Mouse (Mus musculus): ENCODE results near the gene Tnpo1. TPM values are rescaled to one million over a fixed set of nuclear protein-coding genes. Genes with fewer than 3 reads are reported as not detected.
"Not testable (repeated sequence)": the region's sequence is repeated elsewhere in the genome, so short reads cannot be mapped to it uniquely, and the experiment has no call there.

Tnpo1 gene
- polyA plus RNA-seq, 1 experiment from 2014 or later: 66.3 TPM

- Histone ChIP-seq H3K36me3 (peaks cover 22% of the 10 kb centered on the region), H3K4me2 (replicated peaks) (no peak overlapping the region), H3K9ac (no peak overlapping the region), H3K9me3 (no peaks in the 10 kb centered on the region), H3K27ac (no peak overlapping the region), H3K4me1 (no peaks in the 10 kb centered on the region), H3K27me3 (no peaks in the 10 kb centered on the region), H3K4me3 (no peak overlapping the region)
- WGBS: 45% methylated on average over 1 of the region's 1 CpGs
- ATAC-seq (ENCODE audit: low FRiP score, low read depth): no peak
Observed at GRCm38 (mm10) chr13:98834199-98834598, 92.0 kb downstream of the Tnpo1 start.

- 80% methylated on average over 10 of the region's 10 CpGs for WGBS
- H3K27me3 ChIP-seq: no peaks in the 10 kb centered on the region
- H3K4me1 ChIP-seq: no peaks in the 10 kb centered on the region
- no peaks in the 10 kb centered on the region for H3K9me3 ChIP-seq
- H3K4me3 ChIP-seq: no peak overlapping the region
- no peak for ATAC-seq (ENCODE audit: low FRiP score, low read depth)
- H3K36me3 ChIP-seq: peaks cover 14% of the 10 kb centered on the region
- H3K9ac ChIP-seq: no peak overlapping the region
- H3K27ac ChIP-seq: no peak overlapping the region
- H3K4me2 ChIP-seq (replicated peaks): no peak overlapping the region
Observed at GRCm38 (mm10) chr13:98832451-98833450, 93.4 kb downstream of the Tnpo1 start.

- WGBS: 93% methylated on average over 6 of the region's 6 CpGs
- H3K4me2 ChIP-seq (replicated peaks); H3K4me3 ChIP-seq; H3K36me3 ChIP-seq; H3K27me3 ChIP-seq; H3K9ac ChIP-seq; H3K9me3 ChIP-seq; H3K27ac ChIP-seq; H3K4me1 ChIP-seq; ATAC-seq (ENCODE audit: low FRiP score, low read depth): not testable (repeated sequence)
Observed at GRCm38 (mm10) chr13:98829026-98829425, 97.2 kb downstream of the Tnpo1 start.

- 0 out of 2 replicates have a peak, but pooled peaks cover 3% of the 10 kb centered on the region for H3K4me1 ChIP-seq
- no peak overlapping the region for H3K9ac ChIP-seq
- 86% methylated on average over 4 of the region's 4 CpGs for WGBS
- no peak overlapping the region for H3K27ac ChIP-seq
- H3K4me3 ChIP-seq: no peak overlapping the region
- no peaks in the 10 kb centered on the region for H3K9me3 ChIP-seq
- no peaks in the 10 kb centered on the region for H3K27me3 ChIP-seq
- no peak for ATAC-seq (ENCODE audit: low FRiP score, low read depth)
- H3K4me2 ChIP-seq (replicated peaks): no peak overlapping the region
- H3K36me3 ChIP-seq: no peaks in the 10 kb centered on the region
Observed at GRCm38 (mm10) chr13:98825574-98825973, 100.6 kb downstream of the Tnpo1 start.

DNA sequence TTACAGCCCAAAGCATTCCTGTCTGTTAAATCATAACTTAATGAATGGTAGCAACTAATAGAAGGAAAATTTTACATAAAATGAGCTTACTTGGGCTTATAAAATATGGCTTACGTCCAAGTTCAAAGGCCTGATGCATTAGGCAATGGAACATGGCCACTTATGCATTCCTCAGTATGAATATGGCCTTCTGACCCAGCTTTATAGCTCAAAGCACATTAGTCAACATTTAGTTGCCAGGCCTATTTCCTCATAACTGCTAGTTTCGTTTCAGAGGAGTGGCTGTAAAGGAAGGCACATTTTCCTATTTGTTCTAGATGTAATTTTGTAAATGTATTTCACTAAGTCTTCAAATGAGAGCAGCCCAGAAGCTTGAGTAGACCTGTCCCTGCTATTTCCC is 107.1 kb downstream of the Tnpo1 start:
- no peak for ATAC-seq (ENCODE audit: low FRiP score, low read depth)

GRCm38 (mm10) chr13:98818205-98818604 is 108.0 kb downstream of the Tnpo1 start:
- H3K36me3 ChIP-seq: no peaks in the 10 kb centered on the region
- WGBS: 62% methylated on average over 4 of the region's 4 CpGs
- H3K4me1 ChIP-seq: peaks cover 30% of the 10 kb centered on the region
- H3K4me3 ChIP-seq: no peak overlapping the region
- no peaks in the 10 kb centered on the region for H3K9me3 ChIP-seq
- no peaks in the 10 kb centered on the region for H3K27me3 ChIP-seq
- ATAC-seq (ENCODE audit: low FRiP score, low read depth): no peak
- no peak overlapping the region for H3K9ac ChIP-seq
- H3K4me2 ChIP-seq (replicated peaks): no peak overlapping the region
- H3K27ac ChIP-seq: no peak overlapping the region

More for the DNA sequence above, 107.1 kb downstream of the Tnpo1 start:
- H3K9me3 ChIP-seq: no peaks in the 10 kb centered on the region
- H3K9ac ChIP-seq: no peak overlapping the region
- no peaks in the 10 kb centered on the region for H3K36me3 ChIP-seq
- H3K27me3 ChIP-seq: no peaks in the 10 kb centered on the region
- 49% methylated on average over 2 of the region's 2 CpGs for WGBS
- no peak overlapping the region for H3K4me3 ChIP-seq
- no peak overlapping the region for H3K27ac ChIP-seq
- peaks cover 22% of the 10 kb centered on the region for H3K4me1 ChIP-seq
- H3K4me2 ChIP-seq (replicated peaks): no peak overlapping the region

- Histone ChIP-seq H3K9me3 (no peaks in the 10 kb centered on the region), H3K4me1 (peaks cover 32% of the 10 kb centered on the region), H3K27ac (no peak overlapping the region), H3K4me3 (no peak overlapping the region), H3K27me3 (no peaks in the 10 kb centered on the region), H3K36me3 (no peaks in the 10 kb centered on the region), H3K9ac (no peak overlapping the region), H3K4me2 (replicated peaks) (no peak overlapping the region)
- 44% methylated on average over 4 of the region's 4 CpGs for WGBS
- no peak for ATAC-seq (ENCODE audit: low FRiP score, low read depth)
Observed at GRCm38 (mm10) chr13:98817766-98818165, 108.4 kb downstream of the Tnpo1 start.

DNA sequence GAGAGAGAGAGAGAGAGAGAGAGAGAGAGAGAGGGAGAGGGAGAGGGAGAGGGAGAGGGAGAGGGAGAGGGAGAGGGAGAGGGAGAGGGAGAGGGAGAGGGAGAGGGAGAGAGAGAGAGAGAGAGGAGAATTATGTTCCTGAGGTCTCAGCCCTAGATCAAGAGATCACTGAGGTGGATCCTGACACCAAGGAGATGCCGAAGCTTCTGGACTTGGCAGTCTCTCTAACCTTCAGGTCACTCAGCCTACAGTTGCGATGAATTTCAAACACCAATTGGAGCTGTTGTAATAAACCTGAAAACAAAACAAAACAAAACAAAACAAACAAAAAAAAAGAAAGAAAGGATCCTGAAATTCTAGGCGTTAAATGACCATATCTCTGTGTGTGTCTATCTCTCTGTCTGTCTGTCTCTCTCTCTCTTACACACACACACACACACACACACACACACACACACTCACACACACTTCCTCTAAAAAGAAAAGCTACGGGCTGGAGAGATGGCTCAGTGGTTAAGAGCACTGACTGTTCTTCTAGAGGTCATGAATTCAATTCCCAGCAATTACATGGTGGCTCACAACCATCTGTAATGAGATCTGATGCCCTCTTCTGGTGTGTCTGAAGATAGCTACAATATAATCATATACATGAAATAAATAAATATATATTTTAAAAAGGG is 109.1 kb downstream of the Tnpo1 start:
- 82% methylated on average over 4 of the region's 4 CpGs for WGBS

DNA sequence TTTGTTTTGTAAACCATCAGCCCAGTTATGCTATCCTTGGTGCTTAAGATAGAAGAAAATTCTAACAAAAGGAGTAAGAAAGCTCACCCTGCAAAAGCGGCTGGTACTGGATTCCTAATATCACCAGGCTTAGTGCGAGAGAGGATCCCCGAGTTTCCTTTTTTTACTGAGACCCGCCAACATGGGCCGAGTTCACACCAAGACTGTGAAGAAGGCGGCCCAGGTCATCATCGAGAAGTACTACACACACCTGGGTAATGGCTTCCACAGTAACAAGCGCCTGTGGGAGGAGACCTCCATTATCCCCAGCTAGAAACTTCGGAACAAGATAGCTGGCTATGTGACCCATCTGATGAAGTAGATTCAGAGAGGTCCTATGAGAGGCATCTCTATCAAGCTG is 109.6 kb downstream of the Tnpo1 start:
- Histone ChIP-seq H3K27me3 (no peaks in the 10 kb centered on the region), H3K4me2 (replicated peaks) (no peak overlapping the region), H3K4me3 (no peak overlapping the region), H3K36me3 (no peaks in the 10 kb centered on the region), H3K27ac (no peak overlapping the region), H3K9me3 (no peaks in the 10 kb centered on the region), H3K9ac (no peak overlapping the region), H3K4me1 (peaks cover 38% of the 10 kb centered on the region)
- 85% methylated on average over 9 of the region's 9 CpGs for WGBS
- no peak for ATAC-seq (ENCODE audit: low FRiP score, low read depth)

More for the DNA sequence above, 109.1 kb downstream of the Tnpo1 start:
- H3K4me3 ChIP-seq; H3K4me2 ChIP-seq (replicated peaks); H3K9ac ChIP-seq; H3K27me3 ChIP-seq; H3K27ac ChIP-seq; H3K9me3 ChIP-seq; H3K36me3 ChIP-seq; ATAC-seq (ENCODE audit: low FRiP score, low read depth): not testable (repeated sequence)
- peaks cover 38% of the 10 kb centered on the region for H3K4me1 ChIP-seq

- no peaks in the 10 kb centered on the region for H3K36me3 ChIP-seq
- WGBS: under 1% methylated on average over 54 of the region's 61 CpGs
- no peaks in the 10 kb centered on the region for H3K27me3 ChIP-seq
- peak within 1 kb of the TSS; percentile 64 for H3K4me2 ChIP-seq (replicated peaks)
- H3K9me3 ChIP-seq: no peaks in the 10 kb centered on the region
- peak within 1 kb of the TSS; percentile 91 for H3K4me3 ChIP-seq
- H3K4me1 ChIP-seq: peaks cover 37% of the 10 kb centered on the region
- ATAC-seq (ENCODE audit: low FRiP score, low read depth): peak; percentile 97
- H3K27ac ChIP-seq: peak within 1 kb of the TSS; percentile 98
- peak within 1 kb of the TSS; percentile 99 for H3K9ac ChIP-seq
Observed at GRCm38 (mm10) chr13:98815147-98815785, 110.9 kb downstream of the Tnpo1 start, which contains the start of gene Fcho2. Gene Fcho2, minus strand, starts transcription at chr13:98815449.

GRCm38 (mm10) chr13:98814275-98815040 is 111.7 kb downstream of the Tnpo1 start:
- Histone ChIP-seq H3K9me3 (no peaks in the 10 kb centered on the region), H3K36me3 (no peaks in the 10 kb centered on the region), H3K4me1 (peaks cover 33% of the 10 kb centered on the region), H3K4me2 (replicated peaks) (peak overlapping the region; percentile 64), H3K9ac (peak overlapping the region; percentile 99), H3K27ac (peak overlapping the region; percentile 98), H3K27me3 (no peaks in the 10 kb centered on the region), H3K4me3 (peak overlapping the region; percentile 91)
- under 1% methylated on average over 73 of the region's 81 CpGs for WGBS
- peak; percentile 37 for ATAC-seq (ENCODE audit: low FRiP score, low read depth)

Measured in limb, embryonic 13.5 days (tissue).